Mouse (Mus musculus) forebrain, embryonic 13.5 days (tissue): ENCODE data around the gene Bcl7c. TPM values are rescaled to one million over a fixed set of nuclear protein-coding genes. Genes with fewer than 3 reads are reported as not detected.
"Not testable (repeated sequence)": the region's sequence is repeated elsewhere in the genome, so short reads cannot be mapped to it uniquely, and the experiment has no call there.

Experiments used
- ATAC-seq: fragments of 200-750 bp; cut with Nextera tagmentation; 2 replicates; pipeline ENCODE4 v1.8.0; 2017
- H3K27ac ChIP-seq: fragments of 300-500 bp; sonication (generic); 2 replicates; pipeline ENCODE4 v1.5.1; 2015; ENCODE audit warnings: inconsistent platforms, mild to moderate bottlenecking, moderate library complexity
- H3K27me3 ChIP-seq: fragments of 300-500 bp; sonication (generic); 2 replicates; pipeline ENCODE4 v1.6.1; 2015; ENCODE audit warnings: mild to moderate bottlenecking, inconsistent platforms
- H3K36me3 ChIP-seq: fragments of 300-500 bp; sonication (generic); 2 replicates; pipeline ENCODE4 v1.6.1; 2015; ENCODE audit warnings: mild to moderate bottlenecking, inconsistent platforms; ENCODE audit not compliant: poor library complexity, severe bottlenecking
- H3K4me1 ChIP-seq: fragments of 300-500 bp; sonication (generic); 2 replicates; pipeline ENCODE4 v1.6.1; 2015; ENCODE audit warnings: inconsistent platforms
- H3K4me2 ChIP-seq: fragments of 300-500 bp; sonication (generic); 2 replicates; pipeline ENCODE4 v1.6.1; 2015; ENCODE audit warnings: inconsistent platforms, mild to moderate bottlenecking, moderate library complexity
- H3K4me3 ChIP-seq: fragments of 300-500 bp; sonication (generic); 2 replicates; pipeline ENCODE4 v1.5.1; 2015; ENCODE audit warnings: mild to moderate bottlenecking, inconsistent platforms
- H3K9ac ChIP-seq: fragments of 300-500 bp; sonication (generic); 2 replicates; pipeline ENCODE4 v1.6.1; 2015; ENCODE audit warnings: mild to moderate bottlenecking, inconsistent platforms
- H3K9me3 ChIP-seq: fragments of 300-500 bp; sonication (generic); replicated peaks from 2 replicates; pipeline ENCODE4 v1.6.1; 2016; ENCODE audit warnings: inconsistent platforms
- WGBS: fragments of 180-500 bp; shearing (Covaris S2); methylation state at CpG from one replicate; pipeline ENCODE4 v1.1.7; 2015; 5-methylcytosine and 5-hydroxymethylcytosine counted together
- polyA plus RNA-seq: library from polyadenylated mRNA; unstranded; fragments of >200 nt; fragmentation: Nextera tagmentation; extraction: Ambion mirVana; gene quantifications from 2 replicates; pipeline ENCODE4 v1.2.1, GENCODE M21; 2015

The Bcl7c gene
- polyA plus RNA-seq, 1 experiment from 2014 or later = 40.8 TPM

DNA sequence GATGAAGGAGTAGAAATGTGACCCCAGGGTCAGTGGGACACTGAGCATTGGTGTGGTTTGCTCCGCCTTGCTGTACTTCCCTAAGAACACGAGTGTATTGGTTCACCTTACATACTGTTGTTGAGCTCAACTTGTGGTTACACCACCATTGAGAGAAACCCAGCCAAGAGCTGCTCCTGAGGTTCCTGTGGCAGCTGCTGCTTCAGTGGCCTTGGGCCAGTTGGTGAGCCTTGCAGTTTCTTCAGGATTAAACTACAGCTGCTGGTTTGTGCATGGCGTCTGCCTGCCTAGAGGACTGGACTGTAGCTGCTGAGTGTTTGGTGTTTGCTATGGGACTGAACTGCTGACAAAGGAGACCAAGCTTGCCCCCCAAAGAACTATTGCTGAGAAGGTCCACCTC is 2.7 kb upstream of the Bcl7c start:
- Histone ChIP-seq H3K27me3 (no peaks in the 10 kb centered on the region), H3K9me3 (no peaks in the 10 kb centered on the region), H3K4me2 (no peak overlapping the region), H3K4me3 (no peak overlapping the region), H3K4me1 (peaks cover 40% of the 10 kb centered on the region), H3K9ac (no peak overlapping the region), H3K36me3 (peaks cover 1% of the 10 kb centered on the region; the same call in 1 of the 2 replicates), H3K27ac (peak overlapping the region; percentile 88)
- 72% methylated on average over 3 of the region's 3 CpGs for WGBS
- no peak for ATAC-seq

- Histone ChIP-seq H3K36me3 (peaks cover 6% of the 10 kb centered on the region; the same call in 1 of the 2 replicates), H3K4me1 (peaks cover 40% of the 10 kb centered on the region), H3K4me3 (no peak overlapping the region), H3K4me2 (no peak overlapping the region), H3K27me3 (no peaks in the 10 kb centered on the region), H3K27ac (peak overlapping the region; percentile 88; the same call in 1 of the 2 replicates), H3K9me3 (no peaks in the 10 kb centered on the region), H3K9ac (no peak overlapping the region)
- 85% methylated on average over 3 of the region's 3 CpGs for WGBS
- ATAC-seq = no peak
Measured at GRCm38 (mm10) chr7:127711031-127711430, 2.3 kb upstream of the Bcl7c start.

DNA sequence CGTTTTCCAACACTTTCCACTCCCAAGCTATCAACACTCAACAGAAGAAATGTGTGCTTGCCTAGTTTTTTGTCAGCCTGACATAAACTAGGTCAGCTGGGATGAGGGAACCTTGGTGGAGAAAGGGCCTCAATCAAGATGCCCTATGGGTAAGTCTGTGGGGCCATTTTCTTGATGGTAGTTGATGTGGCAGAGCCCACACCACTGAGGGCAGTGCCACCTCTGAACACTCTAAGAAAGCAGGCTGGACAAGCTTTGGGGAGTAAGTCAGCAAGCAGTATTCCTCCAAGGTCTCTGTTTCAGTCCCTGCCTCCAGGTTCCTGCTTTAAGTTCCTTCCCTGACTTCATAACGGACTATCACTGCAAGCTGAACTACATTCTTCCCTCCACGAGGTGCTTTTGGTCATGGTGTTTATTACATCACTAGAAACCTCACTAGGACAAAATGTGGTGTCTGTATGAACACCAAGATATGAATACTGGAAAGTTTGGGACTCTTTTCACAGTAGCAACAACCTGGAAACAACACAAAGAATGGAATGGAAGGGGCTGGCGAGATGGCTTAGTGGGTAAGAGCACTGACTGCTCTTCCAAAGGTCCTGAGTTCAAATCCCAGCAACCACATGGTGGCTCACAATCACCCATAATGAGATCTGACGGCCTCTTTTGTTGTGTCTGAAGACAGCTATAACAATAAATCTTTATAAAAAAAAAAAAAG is 687 bp upstream of the Bcl7c start:
- peaks cover 40% of the 10 kb centered on the region for H3K4me1 ChIP-seq
- no peak for ATAC-seq
- peaks cover 21% of the 10 kb centered on the region for H3K36me3 ChIP-seq
- WGBS = 77% methylated on average over 5 of the region's 5 CpGs
- no peaks in the 10 kb centered on the region for H3K27me3 ChIP-seq
- peak overlapping the region; percentile 76 for H3K4me3 ChIP-seq
- H3K27ac ChIP-seq = peak overlapping the region; percentile 95
- H3K4me2 ChIP-seq = peak overlapping the region; percentile 70
- H3K9ac ChIP-seq = peak overlapping the region; percentile 88; the same call in 1 of the 2 replicates
- no peaks in the 10 kb centered on the region for H3K9me3 ChIP-seq

DNA sequence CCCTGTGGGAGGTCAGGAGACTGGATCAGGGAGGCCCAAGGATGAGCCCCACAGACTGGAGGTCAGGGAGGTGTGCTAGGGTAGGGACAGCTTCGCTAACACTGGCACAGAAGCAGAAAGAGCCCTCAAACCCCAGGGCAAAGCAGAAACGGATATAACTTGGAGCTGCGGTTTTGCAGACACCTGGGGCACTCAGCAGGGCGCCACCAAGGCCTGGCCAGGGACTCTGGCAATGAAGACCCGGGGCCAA is 851 bp downstream of the Bcl7c start:
- Histone ChIP-seq H3K4me1 (peaks cover 35% of the 10 kb centered on the region), H3K4me3 (peak overlapping the region; percentile 76), H3K27ac (peak overlapping the region; percentile 95), H3K36me3 (peaks cover 36% of the 10 kb centered on the region), H3K9ac (peak overlapping the region; percentile 88), H3K4me2 (peak overlapping the region; percentile 70), H3K27me3 (no peaks in the 10 kb centered on the region), H3K9me3 (no peaks in the 10 kb centered on the region)
- ATAC-seq = no peak
- 2% methylated on average over 5 of the region's 5 CpGs for WGBS

DNA sequence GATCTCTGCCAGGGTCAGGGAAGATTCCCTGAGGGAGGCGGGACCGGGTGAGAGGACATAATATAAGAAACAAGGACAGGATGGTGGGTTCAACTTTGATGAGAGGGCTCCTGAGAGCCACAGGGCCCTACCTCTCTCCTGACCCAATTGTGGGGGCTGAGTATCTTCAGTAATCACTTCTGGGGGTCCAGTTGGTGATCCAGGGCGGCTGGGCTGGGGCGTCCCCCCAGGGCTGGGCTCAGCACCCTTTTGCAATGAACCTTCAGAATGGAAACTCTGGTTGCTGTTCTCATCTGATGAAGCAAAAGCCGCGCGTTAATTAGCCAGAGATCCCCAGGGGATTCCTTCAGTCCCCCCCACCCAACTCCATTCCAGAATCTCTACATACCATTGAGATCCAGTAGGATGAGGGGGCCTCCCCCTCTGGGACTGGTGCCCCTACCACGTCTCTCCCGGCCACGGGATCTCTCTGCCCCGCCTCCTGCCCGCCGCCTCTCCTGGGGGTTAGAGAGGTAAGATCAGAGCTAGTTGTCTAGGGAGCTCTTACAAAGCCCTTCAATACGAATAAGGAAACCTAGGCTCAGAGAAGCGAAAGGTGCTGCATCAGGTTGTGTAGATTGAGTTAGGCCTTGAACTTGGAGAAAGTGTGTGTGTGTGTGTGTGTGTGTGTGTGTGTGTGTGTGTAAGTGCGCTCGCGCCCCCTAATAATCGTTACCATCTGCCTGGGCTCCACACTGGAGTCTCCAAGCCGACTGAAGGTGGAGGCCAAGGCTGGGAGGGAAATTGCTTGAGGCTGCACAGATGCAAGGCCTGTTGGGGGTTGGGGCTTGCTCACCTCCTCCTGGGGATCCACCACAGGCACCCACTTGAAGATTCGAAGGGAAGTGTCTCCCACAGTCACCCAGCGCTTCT is 1.4 kb downstream of the Bcl7c start:
- WGBS = 23% methylated on average over 21 of the region's 22 CpGs
- Histone ChIP-seq H3K9ac (peak overlapping the region; percentile 88), H3K4me2 (peak overlapping the region; percentile 70), H3K27ac (peak overlapping the region; percentile 95), H3K4me1 (peaks cover 29% of the 10 kb centered on the region), H3K9me3 (no peaks in the 10 kb centered on the region), H3K36me3 (peaks cover 42% of the 10 kb centered on the region), H3K4me3 (peak overlapping the region; percentile 76), H3K27me3 (no peaks in the 10 kb centered on the region)
- ATAC-seq = no peak

- Histone ChIP-seq H3K9me3 (no peaks in the 10 kb centered on the region), H3K9ac (no peak overlapping the region), H3K4me3 (no peak overlapping the region), H3K4me2 (no peak overlapping the region), H3K36me3 (peaks cover 46% of the 10 kb centered on the region), H3K27ac (no peak overlapping the region), H3K27me3 (no peaks in the 10 kb centered on the region), H3K4me1 (peaks cover 20% of the 10 kb centered on the region)
- ATAC-seq = no peak
- WGBS = 68% methylated on average over 4 of the region's 4 CpGs
Measured at GRCm38 (mm10) chr7:127705706-127706105, 3.0 kb downstream of the Bcl7c start.

DNA sequence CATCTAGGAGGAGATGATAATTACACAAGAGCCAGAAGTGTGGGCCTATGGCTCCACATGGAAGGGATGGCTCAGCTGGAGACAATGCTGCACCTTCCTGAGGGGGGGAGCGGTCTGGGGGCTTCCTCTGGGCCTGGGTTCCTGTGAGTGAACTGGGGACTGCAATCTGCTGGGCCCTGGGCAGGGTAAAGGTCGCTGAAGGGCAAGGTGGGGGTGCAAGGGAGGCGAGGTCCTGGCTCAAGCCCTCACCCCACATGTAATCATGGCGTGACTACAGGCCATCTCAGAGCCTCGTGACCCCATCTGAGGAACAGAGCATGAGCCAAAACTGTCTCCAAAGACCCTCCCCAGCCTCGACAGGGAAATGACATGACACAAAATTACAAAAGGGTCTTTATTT is 4.1 kb downstream of the Bcl7c start:
- 87% methylated on average over 6 of the region's 6 CpGs for WGBS
- H3K9ac ChIP-seq = no peak overlapping the region
- H3K36me3 ChIP-seq = peaks cover 46% of the 10 kb centered on the region
- no peak overlapping the region for H3K27ac ChIP-seq
- no peaks in the 10 kb centered on the region for H3K9me3 ChIP-seq
- H3K4me3 ChIP-seq = no peak overlapping the region
- H3K27me3 ChIP-seq = no peaks in the 10 kb centered on the region
- no peak for ATAC-seq
- H3K4me2 ChIP-seq = no peak overlapping the region
- H3K4me1 ChIP-seq = peaks cover 20% of the 10 kb centered on the region

GRCm38 (mm10) chr7:127703561-127704178 is 5.1 kb downstream of the Bcl7c start:
- WGBS = 92% methylated on average over 8 of the region's 8 CpGs
- Histone ChIP-seq H3K9me3 (no peaks in the 10 kb centered on the region), H3K4me2 (no peak overlapping the region), H3K9ac (no peak overlapping the region), H3K4me1 (peaks cover 14% of the 10 kb centered on the region), H3K36me3 (peaks cover 49% of the 10 kb centered on the region), H3K27me3 (no peaks in the 10 kb centered on the region), H3K27ac (no peak overlapping the region), H3K4me3 (no peak overlapping the region)
- no peak for ATAC-seq

DNA sequence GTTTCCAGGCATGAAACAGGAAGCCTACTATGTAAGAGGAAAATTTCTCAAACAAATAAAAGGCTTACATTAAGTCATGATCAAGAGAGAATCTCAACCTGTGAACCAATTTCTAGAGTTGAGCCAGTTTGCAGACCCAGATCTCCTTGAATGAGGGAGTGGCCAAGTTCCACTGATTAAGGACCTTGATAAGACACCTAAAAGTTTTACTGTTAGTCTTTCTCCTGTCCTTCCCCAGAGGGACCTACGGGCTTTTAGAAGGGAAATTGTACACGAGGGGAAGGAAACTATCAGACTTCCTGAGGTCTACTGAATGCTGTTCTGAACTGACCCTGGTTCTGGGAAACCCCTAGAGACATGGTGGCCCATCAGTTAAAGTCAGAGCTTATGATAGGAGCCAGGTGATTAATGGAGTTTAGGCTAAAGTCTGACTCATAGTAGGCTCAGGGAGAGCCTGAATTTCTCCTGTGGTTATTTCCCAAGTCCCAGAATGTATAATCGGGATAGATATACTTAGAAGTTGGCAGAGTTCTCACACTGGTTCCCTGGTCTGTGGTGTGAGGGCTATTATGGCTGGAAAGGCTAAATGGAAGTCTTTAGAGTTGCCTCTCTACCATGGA is 7.9 kb downstream of the Bcl7c start:
- ATAC-seq = no peak
- Histone ChIP-seq H3K4me1 (no peaks in the 10 kb centered on the region), H3K27me3 (no peaks in the 10 kb centered on the region), H3K4me3 (no peak overlapping the region), H3K27ac (no peak overlapping the region), H3K9ac (no peak overlapping the region), H3K4me2 (no peak overlapping the region), H3K9me3 (no peaks in the 10 kb centered on the region), H3K36me3 (peaks cover 41% of the 10 kb centered on the region)
- 89% methylated on average over 3 of the region's 3 CpGs for WGBS

DNA sequence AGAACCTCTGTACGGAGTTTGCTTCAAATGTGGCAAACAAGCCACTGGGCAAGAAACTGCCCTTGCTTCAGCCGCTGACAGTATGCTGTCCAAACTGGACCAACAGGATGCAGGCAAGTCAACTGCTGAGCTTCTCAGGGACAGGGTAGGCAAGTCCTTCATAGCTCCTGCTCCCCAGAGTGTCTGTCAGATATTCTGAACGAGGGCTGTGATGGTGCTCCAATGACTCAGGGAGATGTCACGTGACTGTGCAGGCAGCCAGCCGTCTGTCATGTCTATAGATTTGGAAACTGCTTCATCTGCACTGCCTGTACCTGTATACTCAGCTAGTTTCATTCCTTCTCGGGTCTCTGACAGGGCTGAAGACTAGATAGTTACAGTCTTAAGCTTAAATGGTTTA is 9.7 kb downstream of the Bcl7c start:
- Histone ChIP-seq H3K4me1 (no peaks in the 10 kb centered on the region), H3K9ac (no peak overlapping the region), H3K27me3 (no peaks in the 10 kb centered on the region), H3K27ac (no peak overlapping the region), H3K4me3 (no peak overlapping the region), H3K9me3 (no peaks in the 10 kb centered on the region), H3K4me2 (no peak overlapping the region), H3K36me3 (peaks cover 27% of the 10 kb centered on the region)
- 80% methylated on average over 6 of the region's 6 CpGs for WGBS
- no peak for ATAC-seq

DNA sequence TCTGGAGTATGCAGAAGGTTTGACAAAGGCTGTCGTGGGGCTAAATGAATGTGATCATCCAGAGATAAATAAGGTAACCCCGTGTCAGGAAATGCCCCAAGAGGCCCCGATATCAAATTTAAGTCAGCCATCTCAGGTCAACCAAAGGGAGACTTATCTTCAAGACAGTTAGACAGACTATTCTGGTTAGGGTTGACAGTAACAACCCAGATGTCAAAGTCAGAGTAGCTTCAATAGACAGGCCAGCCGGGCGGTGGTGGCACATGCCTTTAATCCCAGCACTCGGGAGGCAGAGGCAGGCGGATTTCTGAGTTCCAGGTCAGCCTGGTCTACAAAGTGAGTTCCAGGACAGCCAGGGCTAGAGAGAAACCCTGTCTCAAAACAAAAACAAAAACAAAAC is 15.0 kb downstream of the Bcl7c start:
- not testable (repeated sequence) for H3K4me3 ChIP-seq, H3K27me3 ChIP-seq, ATAC-seq, H3K4me1 ChIP-seq, H3K36me3 ChIP-seq, H3K9me3 ChIP-seq, H3K27ac ChIP-seq, H3K9ac ChIP-seq, H3K4me2 ChIP-seq
- WGBS = 93% methylated on average over 7 of the region's 7 CpGs

DNA sequence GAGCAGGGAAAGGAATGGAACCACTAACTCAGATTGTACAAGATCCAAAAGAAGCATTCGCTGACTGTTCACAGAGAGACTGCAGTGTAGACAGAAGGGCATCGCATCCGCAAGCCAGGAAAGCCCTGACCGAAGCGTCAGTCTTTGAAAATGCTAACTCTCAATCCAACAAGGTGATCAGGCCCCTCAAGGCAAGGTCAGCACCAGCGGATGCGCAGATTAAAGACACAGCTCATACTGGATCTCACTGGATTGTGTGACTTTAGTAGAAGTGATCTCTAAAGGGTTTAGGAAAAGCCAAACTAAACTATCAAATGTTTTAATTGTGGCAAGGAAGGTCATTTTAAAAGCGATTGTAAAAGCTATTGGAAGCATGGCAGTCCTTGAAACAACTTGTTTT is 15.4 kb downstream of the Bcl7c start:
- Histone ChIP-seq H3K27me3 (no peaks in the 10 kb centered on the region), H3K4me2 (no peak overlapping the region), H3K9me3 (no peaks in the 10 kb centered on the region), H3K4me1 (peaks cover 10% of the 10 kb centered on the region), H3K4me3 (no peak overlapping the region), H3K27ac (no peak overlapping the region), H3K36me3 (0 out of 2 replicates have a peak, but pooled peaks cover 3% of the 10 kb centered on the region), H3K9ac (no peak overlapping the region)
- no peak for ATAC-seq
- 94% methylated on average over 8 of the region's 8 CpGs for WGBS
